Mouse (Mus musculus) heart, embryonic 16.5 days (tissue): ENCODE results near the gene Usp34. TPM values are rescaled to one million over a fixed set of nuclear protein-coding genes. Genes with fewer than 3 reads are reported as not detected.

ENCODE experiments used
- ATAC-seq: fragments of 200-750 bp; cut with Nextera tagmentation; replicated peaks from 2 replicates; pipeline ENCODE4 v1.8.0; 2017; ENCODE audit warnings: moderate number of reproducible peaks; ENCODE audit not compliant: insufficient read depth, low FRiP score; ENCODE audit errors: extremely low read depth
- H3K27ac ChIP-seq: fragments of 300-500 bp; sonication (generic); 2 replicates; pipeline ENCODE4 v1.5.1; 2014; ENCODE audit warnings: mild to moderate bottlenecking, low read length, control low read depth, moderate library complexity
- H3K27me3 ChIP-seq: fragments of 300-500 bp; sonication (generic); 2 replicates; pipeline ENCODE4 v1.6.1; 2014; ENCODE audit warnings: low read length, mixed read lengths; ENCODE audit not compliant: control insufficient read depth, insufficient read depth
- H3K36me3 ChIP-seq: fragments of 300-500 bp; sonication (generic); 2 replicates; pipeline ENCODE4 v1.6.1; 2014; ENCODE audit not compliant: control insufficient read depth, insufficient read depth
- H3K4me1 ChIP-seq: fragments of 300-500 bp; sonication (generic); 2 replicates; pipeline ENCODE4 v1.6.1; 2014; ENCODE audit warnings: low read length, mixed read lengths; ENCODE audit not compliant: control insufficient read depth, insufficient read depth
- H3K4me2 ChIP-seq: fragments of 300-500 bp; sonication (generic); 2 replicates; pipeline ENCODE4 v1.6.1; 2014; ENCODE audit warnings: low read depth, mild to moderate bottlenecking, control low read depth, low read length
- H3K4me3 ChIP-seq: fragments of 300-500 bp; sonication (generic); 2 replicates; pipeline ENCODE4 v1.5.1; 2014; ENCODE audit warnings: mild to moderate bottlenecking, control low read depth, low read length
- H3K9ac ChIP-seq: fragments of 300-500 bp; sonication (generic); 2 replicates; pipeline ENCODE4 v1.6.1; 2014; ENCODE audit warnings: low read length, control low read depth
- H3K9me3 ChIP-seq: fragments of 300-500 bp; sonication (generic); replicated peaks from 2 replicates; pipeline ENCODE4 v1.6.1; 2016; ENCODE audit warnings: low read length; ENCODE audit not compliant: control insufficient read depth
- WGBS: fragments of 180-500 bp; shearing (Covaris S2); extraction: QIAGEN DNeasy Blood & Tissue Kit; methylation state at CpG from one replicate; pipeline ENCODE4 v1.1.7; 2014; 5-methylcytosine and 5-hydroxymethylcytosine counted together
- polyA plus RNA-seq: library from polyadenylated mRNA; unstranded; fragments of >200 nt; fragmentation: Nextera tagmentation; extraction: Ambion mirVana; gene quantifications from 2 replicates; pipeline ENCODE4 v1.2.1, GENCODE M21; 2015

Usp34 gene
- polyA plus RNA-seq = 12.8 and 13.1 TPM in 2 replicates

DNA sequence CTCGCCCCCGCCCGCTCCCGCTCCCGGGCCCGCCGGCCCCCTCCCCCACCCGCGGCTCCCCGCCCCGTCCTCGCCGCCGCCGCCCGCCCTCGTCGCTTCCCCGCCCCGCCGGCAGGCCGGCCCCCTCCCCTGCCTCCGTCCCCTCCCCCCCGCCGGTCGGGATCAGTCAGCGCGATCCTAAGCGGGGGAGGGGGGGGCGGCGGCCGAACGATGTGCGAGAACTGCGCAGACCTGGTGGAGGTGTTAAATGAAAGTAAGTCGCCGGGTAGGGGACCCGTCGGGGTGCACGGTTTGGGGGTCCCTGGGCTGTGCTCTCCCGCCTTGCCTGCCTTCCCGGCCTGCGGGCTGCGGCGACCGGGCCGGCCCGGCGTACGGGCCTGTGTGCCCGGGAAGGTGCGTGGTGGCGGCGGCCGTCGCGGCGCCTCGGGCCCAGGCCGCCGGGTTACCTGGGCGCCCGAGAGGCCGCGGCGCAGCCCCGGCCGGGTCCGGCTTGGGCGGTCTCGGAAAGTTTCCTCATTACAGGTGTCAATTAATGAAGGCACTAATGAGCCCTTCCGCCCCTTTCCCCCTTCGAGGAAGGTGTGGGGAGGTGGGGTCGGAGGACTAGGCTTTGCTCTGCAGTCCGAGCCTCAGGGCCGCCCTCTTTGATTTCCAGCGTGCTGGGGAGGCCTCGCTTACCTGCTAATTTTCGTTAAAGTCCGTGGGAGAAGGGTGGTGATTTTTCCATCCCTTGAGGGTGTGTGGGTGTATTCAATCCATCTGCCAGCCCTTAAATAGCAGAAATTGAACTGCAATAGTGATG lies at the start of gene Usp34:
Gene Usp34, plus strand, starts transcription at position 132 of the 802 bp plus-strand sequence.
- Histone ChIP-seq H3K9me3 (no peaks in the 10 kb centered on the region), H3K27me3 (no peaks in the 10 kb centered on the region), H3K4me1 (peaks cover 9% of the 10 kb centered on the region), H3K4me3 (peak within 1 kb of the TSS; percentile 95), H3K36me3 (no peaks in the 10 kb centered on the region), H3K9ac (peak within 1 kb of the TSS; percentile 97), H3K27ac (peak within 1 kb of the TSS; percentile 99), H3K4me2 (peak within 1 kb of the TSS; percentile 81)
- WGBS = 1% methylated on average over 58 of the region's 80 CpGs
- peak; percentile 59 for ATAC-seq

- H3K4me3 ChIP-seq = no peak overlapping the region
- no peak overlapping the region for H3K9ac ChIP-seq
- ATAC-seq = no peak
- H3K4me1 ChIP-seq = peaks cover 27% of the 10 kb centered on the region
- H3K27me3 ChIP-seq = no peaks in the 10 kb centered on the region
- H3K36me3 ChIP-seq = peaks cover 10% of the 10 kb centered on the region; the same call in 1 of the 2 replicates
- WGBS = 83% methylated on average over 4 of the region's 4 CpGs
- no peaks in the 10 kb centered on the region for H3K9me3 ChIP-seq
- H3K4me2 ChIP-seq = 0 out of 2 replicates have a peak overlapping the region, but pooled peaks have one; percentile 35
- no peak overlapping the region for H3K27ac ChIP-seq
Measured at GRCm38 (mm10) chr11:23259073-23259472, 47.6 kb upstream of the Usp34 start.

DNA sequence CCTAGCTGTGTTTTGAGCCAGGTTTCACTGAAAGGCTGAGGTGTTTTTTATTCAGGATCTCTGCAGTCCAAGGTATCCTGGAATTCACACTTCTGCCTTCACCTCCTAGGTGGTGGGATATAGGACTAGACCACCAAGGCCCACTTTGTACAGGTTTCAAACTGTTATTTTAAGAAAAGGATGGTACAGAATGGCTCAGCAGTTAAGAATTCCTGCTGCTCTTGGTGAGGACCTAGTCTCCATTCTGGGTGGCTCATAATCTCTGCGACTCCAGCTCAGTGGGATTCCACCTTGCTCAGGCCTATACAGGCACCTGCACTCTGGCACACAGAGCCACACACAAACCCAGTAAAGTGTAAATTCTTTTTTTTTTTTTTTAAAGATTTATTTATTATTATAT lies 47.2 kb upstream of the Usp34 start:
- Histone ChIP-seq H3K27me3 (no peaks in the 10 kb centered on the region), H3K4me3 (no peak overlapping the region), H3K4me1 (peaks cover 27% of the 10 kb centered on the region), H3K36me3 (peaks cover 10% of the 10 kb centered on the region; the same call in 1 of the 2 replicates), H3K9me3 (no peaks in the 10 kb centered on the region), H3K27ac (no peak overlapping the region), H3K4me2 (no peak overlapping the region), H3K9ac (no peak overlapping the region)
- 67% methylated on average over 1 of the region's 1 CpGs for WGBS
- no peak for ATAC-seq

DNA sequence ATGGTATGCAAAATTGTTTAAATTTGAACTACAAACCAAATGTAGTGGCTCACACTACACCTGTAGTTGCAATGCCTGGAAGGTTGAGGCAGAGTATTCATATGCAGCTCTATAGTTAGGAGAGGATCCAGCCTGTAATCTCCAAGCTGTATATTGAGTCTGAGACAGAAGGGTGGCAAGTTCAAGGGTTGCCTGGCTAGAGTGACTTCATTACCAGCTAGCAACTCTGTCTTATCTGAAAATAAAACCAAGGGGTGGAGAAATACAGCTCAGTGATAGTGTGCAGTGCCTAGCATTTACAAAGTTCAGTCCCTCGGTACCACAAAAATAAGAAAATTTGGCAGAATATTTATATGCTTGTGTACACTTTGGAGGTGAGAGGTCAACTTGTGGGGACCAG lies 46.5 kb upstream of the Usp34 start:
- WGBS = 59% methylated on average over 1 of the region's 1 CpGs
- Histone ChIP-seq H3K27ac (no peak overlapping the region), H3K9me3 (no peaks in the 10 kb centered on the region), H3K4me1 (peaks cover 27% of the 10 kb centered on the region), H3K4me3 (no peak overlapping the region), H3K9ac (no peak overlapping the region), H3K27me3 (no peaks in the 10 kb centered on the region), H3K4me2 (no peak overlapping the region), H3K36me3 (peaks cover 10% of the 10 kb centered on the region; the same call in 1 of the 2 replicates)
- ATAC-seq = no peak

- Histone ChIP-seq H3K27ac (no peak overlapping the region), H3K36me3 (peaks cover 15% of the 10 kb centered on the region; the same call in 1 of the 2 replicates)
Measured at GRCm38 (mm10) chr11:23261490-23261889, 45.2 kb upstream of the Usp34 start.

DNA sequence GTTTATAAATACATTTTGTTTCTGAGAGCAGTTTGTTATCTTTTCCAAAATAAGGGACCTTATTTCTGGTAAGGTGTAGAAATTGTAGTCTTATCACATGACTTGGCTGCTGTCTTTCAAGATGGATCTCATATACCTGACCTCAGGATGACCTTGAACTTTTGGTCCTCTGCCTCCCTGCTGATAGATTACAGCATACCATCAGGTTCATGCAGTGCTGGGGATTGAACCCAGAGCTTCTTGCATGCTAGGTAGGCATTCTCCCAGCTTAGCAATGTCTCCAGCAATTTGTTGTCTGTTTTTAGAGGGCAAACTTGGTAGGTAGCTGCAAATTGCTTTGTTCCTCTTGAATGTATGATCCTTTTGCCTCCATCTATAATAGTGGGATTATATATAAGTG lies 41.7 kb upstream of the Usp34 start:
- no peaks in the 10 kb centered on the region for H3K9me3 ChIP-seq
- H3K27me3 ChIP-seq = no peaks in the 10 kb centered on the region
- peaks cover 21% of the 10 kb centered on the region; the same call in 1 of the 2 replicates for H3K36me3 ChIP-seq
- H3K9ac ChIP-seq = no peak overlapping the region
- H3K4me3 ChIP-seq = no peak overlapping the region
- H3K4me1 ChIP-seq = peaks cover 10% of the 10 kb centered on the region
- H3K4me2 ChIP-seq = no peak overlapping the region
- ATAC-seq = no peak
- H3K27ac ChIP-seq = 0 out of 2 replicates have a peak overlapping the region, but pooled peaks have one; percentile 12

More at GRCm38 (mm10) chr11:23261490-23261889, 45.2 kb upstream of the Usp34 start:
- Histone ChIP-seq H3K9me3 (no peaks in the 10 kb centered on the region), H3K4me3 (no peak overlapping the region), H3K4me2 (no peak overlapping the region), H3K9ac (no peak overlapping the region), H3K4me1 (peaks cover 27% of the 10 kb centered on the region), H3K27me3 (no peaks in the 10 kb centered on the region)
- 63% methylated on average over 3 of the region's 3 CpGs for WGBS
- no peak for ATAC-seq

GRCm38 (mm10) chr11:23271770-23272724 lies 34.6 kb upstream of the Usp34 start:
- Histone ChIP-seq H3K36me3 (peaks cover 42% of the 10 kb centered on the region), H3K27ac (no peak overlapping the region), H3K4me1 (0 out of 2 replicates have a peak, but pooled peaks cover 2% of the 10 kb centered on the region), H3K4me2 (no peak overlapping the region), H3K9me3 (no peaks in the 10 kb centered on the region), H3K4me3 (no peak overlapping the region), H3K9ac (no peak overlapping the region), H3K27me3 (no peaks in the 10 kb centered on the region)
- no peak for ATAC-seq
- 75% methylated on average over 4 of the region's 4 CpGs for WGBS

DNA sequence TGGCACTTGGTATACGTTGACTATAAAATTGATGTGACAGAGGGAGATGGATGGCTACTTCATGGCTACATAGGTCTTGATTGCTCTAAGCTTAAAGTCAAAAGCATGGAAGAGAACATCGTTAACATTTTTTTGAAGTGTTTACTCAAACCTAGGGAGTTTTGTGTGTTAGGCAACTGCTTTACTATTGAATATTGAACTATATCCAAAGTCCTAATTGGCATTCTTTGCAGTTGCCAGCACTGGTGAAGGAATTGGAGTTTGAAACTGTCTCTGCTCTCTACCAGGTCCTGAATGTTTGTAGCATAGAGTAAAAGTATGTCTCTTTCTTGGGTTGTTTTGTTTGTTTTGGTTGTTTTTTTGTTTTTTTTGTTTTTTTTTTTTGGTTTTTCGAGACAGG lies 30.9 kb upstream of the Usp34 start:
- H3K9ac ChIP-seq = no peak overlapping the region
- H3K27me3 ChIP-seq = no peaks in the 10 kb centered on the region
- H3K4me2 ChIP-seq = no peak overlapping the region
- ATAC-seq = no peak
- no peak overlapping the region for H3K27ac ChIP-seq
- H3K9me3 ChIP-seq = no peaks in the 10 kb centered on the region
- 0 out of 2 replicates have a peak, but pooled peaks cover 2% of the 10 kb centered on the region for H3K4me1 ChIP-seq
- peaks cover 54% of the 10 kb centered on the region for H3K36me3 ChIP-seq
- no peak overlapping the region for H3K4me3 ChIP-seq
- WGBS = 76% methylated on average over 3 of the region's 3 CpGs
